ENCODE assay signal across 8 mouse cellular contexts in genomic region chr5:118169222-118170221, GRCm38 (mm10). TPM values are rescaled to one million over a fixed set of nuclear protein-coding genes. Genes with fewer than 3 reads are reported as not detected.
A peak's percentile ranks its signal among the peaks of the same experiment; 100 is the strongest.
DNase-seq lines count a peak whose midpoint lies in the region; ATAC-seq and TF ChIP-seq lines count a peak whose summit lies in the region.

No protein-coding gene starts in this region.

- no peaks in the 10 kb centered on the region for H3K9me3 ChIP-seq in forebrain, embryonic 11.5 days (ENCODE audit: control insufficient read depth, low read length)
- no peaks in the 10 kb centered on the region for H3K9me3 ChIP-seq in kidney, postnatal 0 days (replicated peaks; ENCODE audit: low read length)

- TF ChIP-seq POLR2A in myocyte (IDR thresholded peaks at IDR 0.05; ENCODE audit: insufficient read length, low read depth), result no peak

- under 1% methylated on average over 100 of the region's 117 CpGs for WGBS in forebrain, embryonic 11.5 days
- under 1% methylated on average over 111 of the region's 117 CpGs for WGBS in kidney, postnatal 0 days

- peak overlapping the region; percentile 47 for H3K9ac ChIP-seq in forebrain, embryonic 11.5 days (ENCODE audit: low read length)
- H3K9ac ChIP-seq in kidney, postnatal 0 days (ENCODE audit: low read depth, low read length), result peak overlapping the region; percentile 43

- H3K4me2 ChIP-seq in forebrain, embryonic 11.5 days (ENCODE audit: low read depth, low read length, severe bottlenecking), result peak overlapping the region; percentile 94
- H3K4me2 ChIP-seq in kidney, postnatal 0 days (ENCODE audit: low read length), result peak overlapping the region; percentile 87
- peak overlapping the region; percentile 34 for H3K4me2 ChIP-seq in myocyte (ENCODE audit: low read depth)

- peak; percentile 14; the same call in 1 of the 2 replicates for TF ChIP-seq CTCF in kidney, postnatal 0 days (IDR thresholded peaks at IDR 0.05; ENCODE audit: low read depth)

- H3K27me3 ChIP-seq in forebrain, embryonic 11.5 days (ENCODE audit: control insufficient read depth, insufficient read depth, low read length), result peaks cover 67% of the 10 kb centered on the region
- peaks cover 54% of the 10 kb centered on the region for H3K27me3 ChIP-seq in kidney, postnatal 0 days (ENCODE audit: insufficient read depth, low read length)
- peaks cover 62% of the 10 kb centered on the region for H3K27me3 ChIP-seq in myocyte (ENCODE audit: control insufficient read depth, insufficient read depth, insufficient read length)

- DNase-seq in layer of hippocampus, postnatal 36 days, result peak; percentile 27 to 33
- DNase-seq in layer of hippocampus, adult 9-11 months, result no peak
- DNase-seq in brain, adult 2 months (ENCODE audit: low read depth, low spot score), result peak; percentile 58
- peak; percentile 74 for DNase-seq in forebrain, embryonic 11.5 days (ENCODE audit: low spot score)
- no peak for DNase-seq in kidney, postnatal 0 days (ENCODE audit: low spot score)
- no peak for DNase-seq in gastrocnemius, postnatal 10 days
- no peak for DNase-seq in ovary, postnatal 14 days (ENCODE audit: low spot score)

- H3K4me1 ChIP-seq in forebrain, embryonic 11.5 days (replicated peaks; ENCODE audit: control insufficient read depth, insufficient read depth, low read length), result peaks cover 8% of the 10 kb centered on the region; the same call in 1 of the 2 replicates
- H3K4me1 ChIP-seq in kidney, postnatal 0 days (replicated peaks; ENCODE audit: insufficient read depth, low read length), result peaks cover 20% of the 10 kb centered on the region; the same call in 1 of the 2 replicates

- H3K27ac ChIP-seq in forebrain, embryonic 11.5 days (ENCODE audit: low read depth, low read length), result no peak overlapping the region
- H3K27ac ChIP-seq in kidney, postnatal 0 days, result no peak overlapping the region

- no peaks in the 10 kb centered on the region for H3K79me2 ChIP-seq in myocyte (ENCODE audit: control insufficient read depth, insufficient read depth)

- H3ac ChIP-seq in myocyte (ENCODE audit: control insufficient read depth, insufficient read length), result peak overlapping the region; percentile 48

- peak overlapping the region; percentile 52 for H3K4me3 ChIP-seq in forebrain, embryonic 11.5 days (ENCODE audit: low read depth, low read length)
- peak overlapping the region; percentile 44 for H3K4me3 ChIP-seq in kidney, postnatal 0 days (replicated peaks; ENCODE audit: low read depth, low read length)
- H3K4me3 ChIP-seq in myocyte, result no peak overlapping the region

- ATAC-seq in forebrain, embryonic 11.5 days (replicated peaks; ENCODE audit: low FRiP score), result no peak
- ATAC-seq in kidney, postnatal 0 days (replicated peaks; ENCODE audit: low FRiP score, low read depth), result no peak; the same call in none of the 2 replicates

- no peaks in the 10 kb centered on the region for H3K36me3 ChIP-seq in forebrain, embryonic 11.5 days (ENCODE audit: control insufficient read depth, insufficient read depth, low read length)
- H3K36me3 ChIP-seq in kidney, postnatal 0 days (ENCODE audit: insufficient read depth, low read length), result no peaks in the 10 kb centered on the region
- no peaks in the 10 kb centered on the region for H3K36me3 ChIP-seq in myocyte (ENCODE audit: control insufficient read depth, insufficient read depth)

TF ChIP-seq in myocyte, 11 proteins besides CTCF, POLR2A, EP300 and RAD21:
- peak in 2 of 3 experiments; percentile 3 to 59 for TF ChIP-seq MYOD1 (IDR thresholded peaks at IDR 0.05; ENCODE audit: control insufficient read depth in 1 of 3, insufficient read length in 2 of 3, low read depth in 2 of 3)
- TF ChIP-seq E2F4 (IDR thresholded peaks at IDR 0.05; ENCODE audit: insufficient read depth), result no peak
- TF ChIP-seq MYOG (IDR thresholded peaks at IDR 0.05; ENCODE audit: control insufficient read depth in 1 of 3, insufficient read depth in 1 of 3, insufficient read length in 2 of 3, low read depth in 2 of 3), result peak in 2 of 3 experiments; percentile 26 to 44

RNA-seq across cellular contexts. Expression of gene Hrk, which starts 5.1 kb away (rescaled TPM):
- 10 to 100 TPM; 38.0 to 40.2 TPM for total RNA-seq in layer of hippocampus, postnatal 36 days (2021)
- 0.09 and 0.20 TPM in 2 replicates for polyA plus RNA-seq in forebrain, embryonic 11.5 days (2014; fragmentation: Nextera tagmentation; extraction: Ambion mirVana)
- 0.03 TPM in 1 of 2 replicates, not detected in the other for polyA plus RNA-seq in kidney, postnatal 0 days (2015; fragmentation: Nextera tagmentation; extraction: Ambion mirVana)
- 0.02 TPM for polyA plus RNA-seq in myocyte (2012; fragmentation: generic; extraction: Trizol)
- under 1 TPM in 1 of 2 experiments, not detected in 1; 0.12 TPM for total RNA-seq in gastrocnemius, postnatal 10 days (2021)

RNA-seq across cellular contexts. Expression of gene Fbxw8, which starts 14.3 kb away (rescaled TPM):
- total RNA-seq in layer of hippocampus, postnatal 36 days (2021), result 10 to 100 TPM; 35.2 to 37.7 TPM
- polyA plus RNA-seq in forebrain, embryonic 11.5 days (2014; fragmentation: Nextera tagmentation; extraction: Ambion mirVana), result 27.6 and 28.5 TPM in 2 replicates
- polyA plus RNA-seq in kidney, postnatal 0 days (2015; fragmentation: Nextera tagmentation; extraction: Ambion mirVana), result 23.9 and 24.7 TPM in 2 replicates
- 65.5 TPM for polyA plus RNA-seq in myocyte (2012; fragmentation: generic; extraction: Trizol)
- total RNA-seq in gastrocnemius, postnatal 10 days (2021), result 10 to 100 TPM; 32.8 to 33.5 TPM

Comparison
In these comparisons a context has a peak if more than half of its experiments do, and no peak if none do; other contexts are left out.
1. DNase-seq: peak in layer of hippocampus, postnatal 36 days (2 of 2), brain, adult 2 months (single experiment) and forebrain, embryonic 11.5 days (single experiment); none in layer of hippocampus, adult 9-11 months (single experiment), kidney, postnatal 0 days (single experiment), gastrocnemius, postnatal 10 days (single experiment) and ovary, postnatal 14 days (single experiment).
2. H3K4me2 ChIP-seq: peak in every context shown above with its lines; median percentile 94 in forebrain, embryonic 11.5 days; 87 in kidney, postnatal 0 days; 34 in myocyte.